In genomic region chr6:54812276-54812675, GRCm38 (mm10) we compare ENCODE assay signal across 10 mouse cellular contexts. TPM values are rescaled to one million over a fixed set of nuclear protein-coding genes. Genes with fewer than 3 reads are reported as not detected.
DNase-seq lines count a peak whose midpoint lies in the region; ATAC-seq and TF ChIP-seq lines count a peak whose summit lies in the region.
"Had no signal": no experiment of that assay in that cellular context is flagged by ENCODE, and none has a peak within 500 bp of the region (broad histone marks: within the 10 kb centered on the region; RNA-seq: fewer than 3 reads in every experiment).

No protein-coding gene starts in this region.

- no peak for TF ChIP-seq CTCF in heart, adult 2 months (IDR thresholded peaks at IDR 0.05)
- no peak for TF ChIP-seq CTCF in thymus, adult 2 months (IDR thresholded peaks at IDR 0.05; ENCODE audit: borderline replicate concordance, control insufficient read depth, extremely low read depth, insufficient read depth, low read length, poor library complexity)

- no peaks in the 10 kb centered on the region for H3K79me2 ChIP-seq in heart, adult 2 months (replicated peaks; ENCODE audit: control insufficient read depth, insufficient read depth, low read length)

- H3K9me3 ChIP-seq in kidney, embryonic 15.5 days (replicated peaks): no peaks in the 10 kb centered on the region
- H3K9me3 ChIP-seq: limb, embryonic 13.5 days; neural tube, embryonic 13.5 days had no signal

- H3K4me3 ChIP-seq in heart, adult 2 months: no peak overlapping the region
- no peak overlapping the region for H3K4me3 ChIP-seq in kidney, embryonic 15.5 days (replicated peaks)
- no peak overlapping the region for H3K4me3 ChIP-seq in thymus, adult 2 months (ENCODE audit: control insufficient read depth, insufficient read depth, low read length)
- H3K4me3 ChIP-seq: limb, embryonic 13.5 days; neural tube, embryonic 13.5 days had no signal

- H3K36me3 ChIP-seq in heart, adult 2 months (ENCODE audit: control insufficient read depth, insufficient read depth, low read length): peaks cover 3% of the 10 kb centered on the region
- no peaks in the 10 kb centered on the region for H3K36me3 ChIP-seq in kidney, embryonic 15.5 days
- H3K36me3 ChIP-seq in thymus, adult 2 months (ENCODE audit: control insufficient read depth, insufficient read depth, low read length): no peaks in the 10 kb centered on the region
- H3K36me3 ChIP-seq: limb, embryonic 13.5 days; neural tube, embryonic 13.5 days had no signal

- intact Hi-C loops in heart, adult 2 months (cut with DNase I): loop anchor here (5.0 kb wide), 1 partner anchor 90 kb away; no protein-coding TSS in a partner anchor
- intact Hi-C loops in heart, postnatal 25 days (cut with DNase I): loop anchor here (5.0 kb wide), 2 partner anchors 180 to 360 kb away; partner anchors contain the start of gene Ggct

- peak overlapping the region; percentile 9; the same call in 1 of the 2 replicates for H3K27ac ChIP-seq in heart, adult 2 months
- peak overlapping the region; percentile 58; the same call in 1 of the 2 replicates for H3K27ac ChIP-seq in kidney, embryonic 15.5 days
- H3K27ac ChIP-seq in thymus, adult 2 months (ENCODE audit: control insufficient read depth, insufficient read depth, low read length): no peak overlapping the region
- H3K27ac ChIP-seq: limb, embryonic 13.5 days had no signal

- no peak overlapping the region for H3K9ac ChIP-seq in heart, adult 2 months (ENCODE audit: low read depth, low read length)
- no peak overlapping the region for H3K9ac ChIP-seq in kidney, embryonic 15.5 days
- H3K9ac ChIP-seq: limb, embryonic 13.5 days; neural tube, embryonic 13.5 days had no signal

- H3K4me2 ChIP-seq in kidney, embryonic 15.5 days: no peak overlapping the region
- H3K4me2 ChIP-seq: limb, embryonic 13.5 days; neural tube, embryonic 13.5 days had no signal

- no peak for TF ChIP-seq EP300 in heart, adult 2 months (IDR thresholded peaks at IDR 0.05; ENCODE audit: insufficient read depth, low read depth, low read length)

- ATAC-seq in kidney, embryonic 15.5 days (replicated peaks; ENCODE audit: low FRiP score): no peak

- peak in 1 of 2 experiments; percentile 38 for DNase-seq in heart, adult 2 months
- DNase-seq in heart, postnatal 25 days (ENCODE audit: low spot score): no peak
- peak; percentile 22 for DNase-seq in urinary bladder, postnatal 25 days (ENCODE audit: low spot score)
- DNase-seq in urinary bladder, adult 18-20 months (ENCODE audit: low spot score in 2 of 2): no peak
- no peak for DNase-seq in frontal cortex, postnatal 25 days (ENCODE audit: low spot score in 2 of 2)
- no peak for DNase-seq in thymus, adult 2 months
- no peak for DNase-seq in frontal cortex, adult 2 months (ENCODE audit: extremely low spot score in 1 of 2, low spot score in 1 of 2)

- no peaks in the 10 kb centered on the region for H3K27me3 ChIP-seq in heart, adult 2 months (ENCODE audit: control insufficient read depth, insufficient read depth, low read length)
- no peaks in the 10 kb centered on the region for H3K27me3 ChIP-seq in kidney, embryonic 15.5 days
- H3K27me3 ChIP-seq in thymus, adult 2 months (ENCODE audit: control insufficient read depth, insufficient read depth, low read length): no peaks in the 10 kb centered on the region
- H3K27me3 ChIP-seq: limb, embryonic 13.5 days; neural tube, embryonic 13.5 days had no signal

- TF ChIP-seq POLR2A in heart, adult 2 months (IDR thresholded peaks at IDR 0.05; ENCODE audit: insufficient read depth, low read depth, low read length): no peak
- no peak for TF ChIP-seq POLR2A in thymus, adult 2 months (IDR thresholded peaks at IDR 0.05; ENCODE audit: control insufficient read depth, extremely low read depth, insufficient read depth, low read length, poor library complexity)

- WGBS in heart, adult 2 months: 24% methylated on average over 6 of the region's 6 CpGs
- 79% methylated on average over 6 of the region's 6 CpGs for WGBS in kidney, embryonic 15.5 days
- 89% methylated on average over 6 of the region's 6 CpGs for WGBS in thymus, adult 2 months

- H3K4me1 ChIP-seq in heart, adult 2 months (ENCODE audit: control insufficient read depth, insufficient read depth, low read length): peaks cover 5% of the 10 kb centered on the region
- peaks cover 20% of the 10 kb centered on the region for H3K4me1 ChIP-seq in kidney, embryonic 15.5 days
- H3K4me1 ChIP-seq in thymus, adult 2 months (replicated peaks; ENCODE audit: control insufficient read depth, insufficient read depth, low read length): peaks cover 36% of the 10 kb centered on the region

RNA-seq across cellular contexts. Expression of gene Znrf2, which starts 4.4 kb away (rescaled TPM):
- total RNA-seq in heart, adult 2 months (2021): 10 to 100 TPM; 12.1 to 22.1 TPM
- polyA plus RNA-seq in heart, adult 2 months (2012; rRNA removed): 5.4 and 9.8 TPM in 2 replicates
- 10 to 100 TPM; 17.2 to 17.6 TPM for total RNA-seq in heart, postnatal 25 days (2021)
- polyA plus RNA-seq in kidney, embryonic 15.5 days (2015; fragmentation: Nextera tagmentation; extraction: Ambion mirVana): 4.1 and 4.3 TPM in 2 replicates
- 17.5 and 20.9 TPM in 2 replicates for polyA plus RNA-seq in thymus, adult 2 months (2012; rRNA removed)
- polyA plus RNA-seq in frontal cortex, adult 2 months (2012; rRNA removed): 8.8 and 9.4 TPM in 2 replicates
